Mouse (Mus musculus): ENCODE measurements at regions not wholly inside any gene's neighbourhood (a gene's known extent, or its start where the extent isn't known, plus 50 kb on each side); places are given as distances from the start of the nearest gene placed in this dataset.

GRCm38 (mm10) chr17:9836995-9837842 is 167.7 kb upstream of the Pabpc6 start:
- no peak for DNase-seq

GRCm38 (mm10) chr17:9829895-9830294 is 160.4 kb upstream of the Pabpc6 start:
- no peak for DNase-seq

- no peak for DNase-seq
These were observed 151.8 kb upstream of the Pabpc6 start for GRCm38 (mm10) chr17:9821358-9821757.

- no peak for DNase-seq
These were observed 147.5 kb upstream of the Pabpc6 start for GRCm38 (mm10) chr17:9817056-9817455.

GRCm38 (mm10) chr17:9797069-9797468 is 127.6 kb upstream of the Pabpc6 start:
- no peak for DNase-seq

- no peak for DNase-seq
These were observed 126.9 kb upstream of the Pabpc6 start for GRCm38 (mm10) chr17:9796225-9796988.

- DNase-seq, result no peak
These were observed 109.3 kb upstream of the Pabpc6 start for GRCm38 (mm10) chr17:9778866-9779265.

GRCm38 (mm10) chr17:9777165-9777564 is 107.6 kb upstream of the Pabpc6 start:
- DNase-seq, result no peak

- DNase-seq, result no peak
These were observed 106.9 kb upstream of the Pabpc6 start for GRCm38 (mm10) chr17:9776286-9777016.

- DNase-seq, result no peak
These were observed 106.2 kb upstream of the Pabpc6 start for GRCm38 (mm10) chr17:9775668-9776151.

- no peak for DNase-seq
These were observed 105.5 kb upstream of the Pabpc6 start for GRCm38 (mm10) chr17:9774740-9775629.

- DNase-seq, result no peak
These were observed 104.2 kb upstream of the Pabpc6 start for GRCm38 (mm10) chr17:9773744-9774143.

- no peak for DNase-seq
These were observed 98.8 kb upstream of the Pabpc6 start for GRCm38 (mm10) chr17:9768275-9768674.

GRCm38 (mm10) chr17:9765680-9766250 is 96.2 kb upstream of the Pabpc6 start:
- no peak for DNase-seq

GRCm38 (mm10) chr17:9764701-9765359 is 95.3 kb upstream of the Pabpc6 start:
- DNase-seq, result peak; percentile 69

GRCm38 (mm10) chr17:9764041-9764606 is 94.6 kb upstream of the Pabpc6 start:
- no peak for DNase-seq

- no peak for DNase-seq
These were observed 93.6 kb upstream of the Pabpc6 start for GRCm38 (mm10) chr17:9763110-9763509.

GRCm38 (mm10) chr17:9762436-9762835 is 92.9 kb upstream of the Pabpc6 start:
- no peak for DNase-seq

- no peak for DNase-seq
These were observed 91.2 kb upstream of the Pabpc6 start for GRCm38 (mm10) chr17:9760706-9761059.

- DNase-seq, result no peak
These were observed 90.6 kb upstream of the Pabpc6 start for GRCm38 (mm10) chr17:9760026-9760705.
